Mouse (Mus musculus) MEL-GATA-1-ER (cell line): ENCODE results near the gene Sugt1.

ENCODE experiments used
- DNase-seq: peaks from one replicate; pipeline ENCODE4 v3.0.0-alpha.2; 2012; ENCODE audit warnings: low read depth; ENCODE audit errors: extremely low read depth

The Sugt1 gene

GRCm38 (mm10) chr14:79606867-79607266 is 19.4 kb downstream of the Sugt1 start:
- DNase-seq: no peak

- no peak for DNase-seq
Observed at GRCm38 (mm10) chr14:79607352-79607751, 19.9 kb downstream of the Sugt1 start.

GRCm38 (mm10) chr14:79608286-79608685 is 20.8 kb downstream of the Sugt1 start:
- no peak for DNase-seq

- no peak for DNase-seq
Observed at GRCm38 (mm10) chr14:79617121-79617828, 29.8 kb downstream of the Sugt1 start.

- DNase-seq: no peak
Observed at GRCm38 (mm10) chr14:79619802-79620201, 32.3 kb downstream of the Sugt1 start.

GRCm38 (mm10) chr14:79621143-79621542 is 33.7 kb downstream of the Sugt1 start:
- no peak for DNase-seq

GRCm38 (mm10) chr14:79632330-79632729 is 44.8 kb downstream of the Sugt1 start:
- no peak for DNase-seq

GRCm38 (mm10) chr14:79633196-79633595 is 45.7 kb downstream of the Sugt1 start:
- DNase-seq: no peak

GRCm38 (mm10) chr14:79636814-79637213 is 49.3 kb downstream of the Sugt1 start:
- DNase-seq: no peak

- no peak for DNase-seq
Observed at GRCm38 (mm10) chr14:79642063-79642462, 54.6 kb downstream of the Sugt1 start.

GRCm38 (mm10) chr14:79645378-79645777 is 57.9 kb downstream of the Sugt1 start:
- DNase-seq: no peak

- DNase-seq: no peak
Observed at GRCm38 (mm10) chr14:79649680-79650079, 62.2 kb downstream of the Sugt1 start.

GRCm38 (mm10) chr14:79652654-79653053 is 65.2 kb downstream of the Sugt1 start:
- DNase-seq: no peak

GRCm38 (mm10) chr14:79658286-79658685 is 70.8 kb downstream of the Sugt1 start:
- DNase-seq: no peak

GRCm38 (mm10) chr14:79658748-79659508 is 71.4 kb downstream of the Sugt1 start:
- DNase-seq: no peak

- no peak for DNase-seq
Observed at GRCm38 (mm10) chr14:79660467-79660866, 73.0 kb downstream of the Sugt1 start.

GRCm38 (mm10) chr14:79661005-79661917 is 73.8 kb downstream of the Sugt1 start:
- DNase-seq: peak; percentile 3

GRCm38 (mm10) chr14:79662001-79662400 is 74.5 kb downstream of the Sugt1 start, which contains the start of gene Cnmd:
Gene Cnmd (minus strand): TSS chr14:79662170.
- DNase-seq: no peak

- no peak for DNase-seq
Observed at GRCm38 (mm10) chr14:79671008-79671407, 83.5 kb downstream of the Sugt1 start.

GRCm38 (mm10) chr14:79672567-79672966 is 85.1 kb downstream of the Sugt1 start:
- DNase-seq: no peak
